Mouse (Mus musculus) MEL (cell line): ENCODE measurements at regions not wholly inside any gene's neighbourhood (a gene's known extent, or its start where the extent isn't known, plus 50 kb on each side); places are given as distances from the start of the nearest gene placed in this dataset.

ENCODE experiments used
- DNase-seq: peaks from one replicate; pipeline ENCODE4 v3.0.0; 2011; ENCODE audit warnings: low read depth, low spot score
- H3K27ac ChIP-seq: 2 replicates; pipeline ENCODE4 v1.5.1; 2012; ENCODE audit warnings: low read depth, mild to moderate bottlenecking, control low read depth, low read length, moderate library complexity; ENCODE audit not compliant: control insufficient read depth
- H3K27me3 ChIP-seq, 2 experiments: fragments of 150-350 bp in 1 of 2; sonication (generic) in 1 of 2; 2 replicates each; pipeline ENCODE4 v1.6.1; 2012; ENCODE audit warnings: low read length in 2 of 2, mild to moderate bottlenecking in 2 of 2, improper control_type of control experiment in 1 of 2, moderate library complexity in 1 of 2; ENCODE audit not compliant: insufficient read depth in 2 of 2, control insufficient read depth in 1 of 2
- H3K36me3 ChIP-seq, 2 experiments: 2 replicates each; pipeline ENCODE4 v1.6.1; 2012 to 2014; ENCODE audit warnings: low read length in 2 of 2, improper control_type of control experiment in 1 of 2, inconsistent platforms in 1 of 2, mild to moderate bottlenecking in 1 of 2; ENCODE audit not compliant: insufficient read depth in 2 of 2, control insufficient read depth in 1 of 2
- H3K4me1 ChIP-seq, 2 experiments: fragments of 150-350 bp in 1 of 2; sonication (generic) in 1 of 2; 2 replicates each; pipeline ENCODE4 v1.6.1; 2012; ENCODE audit warnings: low read length in 2 of 2, improper control_type of control experiment in 1 of 2, mild to moderate bottlenecking in 1 of 2; ENCODE audit not compliant: insufficient read depth in 2 of 2, control insufficient read depth in 1 of 2
- H3K4me3 ChIP-seq, 2 experiments: fragments of 150-350 bp in 1 of 2; sonication (generic) in 1 of 2; 2 replicates each; pipeline ENCODE4 v1.5.1; 2012; ENCODE audit warnings: low read depth in 2 of 2, low read length in 2 of 2, mild to moderate bottlenecking in 2 of 2, moderate library complexity in 2 of 2, control low read depth in 1 of 2, improper control_type of control experiment in 1 of 2; ENCODE audit not compliant: control insufficient read depth in 1 of 2, insufficient read depth in 1 of 2
- H3K79me2 ChIP-seq: 2 replicates; pipeline ENCODE4 v1.6.1; 2012; ENCODE audit warnings: mild to moderate bottlenecking, low read length, moderate library complexity; ENCODE audit not compliant: control insufficient read depth, poor library complexity, insufficient read depth
- H3K9ac ChIP-seq: 2 replicates; pipeline ENCODE4 v1.6.1; 2012; ENCODE audit warnings: low read depth, mild to moderate bottlenecking, control low read depth, low read length, moderate library complexity; ENCODE audit not compliant: control insufficient read depth, poor library complexity, severe bottlenecking
- H3K9me3 ChIP-seq: fragments of 150-350 bp; sonication (generic); replicated peaks from 2 replicates; pipeline ENCODE4 v1.6.1; 2012; ENCODE audit warnings: mild to moderate bottlenecking, low read length, improper control_type of control experiment, moderate library complexity; ENCODE audit not compliant: insufficient read depth
- BHLHE40 ChIP-seq: IDR thresholded peaks from 2 replicates; pipeline ENCODE4 v1.6.1; 2012; ENCODE audit warnings: low read depth, mild to moderate bottlenecking, inconsistent platforms, low read length, improper control_type of control experiment, borderline replicate concordance
- CHD1 ChIP-seq: IDR thresholded peaks from 2 replicates; pipeline ENCODE4 v1.6.1; 2012; ENCODE audit warnings: low read depth, mild to moderate bottlenecking, inconsistent platforms, low read length, improper control_type of control experiment
- CHD2 ChIP-seq: IDR thresholded peaks from 2 replicates; pipeline ENCODE4 v1.6.1; 2011; ENCODE audit warnings: low read length, improper control_type of control experiment
- CTCF ChIP-seq, 3 experiments: IDR thresholded peaks in 2 of 3; conservative IDR thresholded peaks in 1 of 3; 2 replicates each; pipeline ENCODE4 v1.5.1; 2011 to 2012; ENCODE audit warnings: low read length in 3 of 3, low read depth in 2 of 3, mild to moderate bottlenecking in 2 of 3, improper control_type of control experiment in 1 of 3, inconsistent platforms in 1 of 3, mixed read lengths in 1 of 3, moderate library complexity in 1 of 3; ENCODE audit not compliant: control insufficient read depth in 1 of 3, insufficient read depth in 1 of 3, poor library complexity in 1 of 3, severe bottlenecking in 1 of 3
- ELF1 ChIP-seq: IDR thresholded peaks from 2 replicates; pipeline ENCODE4 v1.6.1; 2014; ENCODE audit warnings: low read depth, mild to moderate bottlenecking, inconsistent platforms, low read length, improper control_type of control experiment, moderate library complexity
- EP300 ChIP-seq, 2 experiments: IDR thresholded peaks; 2 replicates each; pipeline ENCODE4 v1.6.1; 2011; ENCODE audit warnings: improper control_type of control experiment in 2 of 2, low read length in 2 of 2, low read depth in 1 of 2, mild to moderate bottlenecking in 1 of 2
- ETS1 ChIP-seq: IDR thresholded peaks from 2 replicates; pipeline ENCODE4 v1.6.1; 2012; ENCODE audit warnings: low read depth, mild to moderate bottlenecking, inconsistent platforms, low read length, improper control_type of control experiment, moderate library complexity
- GABPA ChIP-seq: IDR thresholded peaks from 2 replicates; pipeline ENCODE4 v1.6.1; 2012; ENCODE audit warnings: low read depth, mild to moderate bottlenecking, inconsistent platforms, low read length, improper control_type of control experiment, moderate library complexity
- HCFC1 ChIP-seq: IDR thresholded peaks from 2 replicates; pipeline ENCODE4 v1.6.1; 2012; ENCODE audit warnings: low read depth, mild to moderate bottlenecking, inconsistent platforms, low read length, improper control_type of control experiment, moderate library complexity
- MAFK ChIP-seq: IDR thresholded peaks from 2 replicates; pipeline ENCODE4 v1.6.1; 2011; ENCODE audit warnings: low read depth, mild to moderate bottlenecking, low read length, improper control_type of control experiment, borderline replicate concordance
- MAX ChIP-seq: IDR thresholded peaks from 2 replicates; pipeline ENCODE4 v1.6.1; 2011; ENCODE audit warnings: low read length, improper control_type of control experiment
- MAZ ChIP-seq: IDR thresholded peaks from 2 replicates; pipeline ENCODE4 v1.6.1; 2012; ENCODE audit warnings: low read depth, mild to moderate bottlenecking, inconsistent platforms, low read length, improper control_type of control experiment
- MEF2A ChIP-seq: IDR thresholded peaks from 2 replicates; pipeline ENCODE4 v1.6.1; 2014; ENCODE audit warnings: low read depth, mild to moderate bottlenecking, inconsistent platforms, low read length, improper control_type of control experiment; ENCODE audit not compliant: poor library complexity, insufficient replicate concordance, severe bottlenecking; ENCODE audit errors: extremely low read depth
- MXI1 ChIP-seq: IDR thresholded peaks from 2 replicates; pipeline ENCODE4 v1.6.1; 2011; ENCODE audit warnings: mild to moderate bottlenecking, low read depth, low read length, improper control_type of control experiment
- MYB ChIP-seq: IDR thresholded peaks from 2 replicates; pipeline ENCODE4 v1.6.1; 2011; ENCODE audit warnings: mild to moderate bottlenecking, low read depth, low read length, improper control_type of control experiment
- MYC ChIP-seq: IDR thresholded peaks from 2 replicates; pipeline ENCODE4 v1.6.1; 2011; ENCODE audit warnings: low read depth, mild to moderate bottlenecking, low read length, improper control_type of control experiment, moderate library complexity
- NRF1 ChIP-seq: IDR thresholded peaks from 2 replicates; pipeline ENCODE4 v1.6.1; 2014; ENCODE audit warnings: low read depth, mild to moderate bottlenecking, inconsistent platforms, low read length, improper control_type of control experiment, moderate library complexity; ENCODE audit not compliant: poor library complexity, insufficient read depth, severe bottlenecking
- POLR2A ChIP-seq, 2 experiments: IDR thresholded peaks; 2 replicates each; pipeline ENCODE4 v1.6.1; 2011 to 2012; ENCODE audit warnings: low read length in 2 of 2, mild to moderate bottlenecking in 2 of 2, control low read depth in 1 of 2, improper control_type of control experiment in 1 of 2, low read depth in 1 of 2, moderate library complexity in 1 of 2; ENCODE audit not compliant: control insufficient read depth in 1 of 2, insufficient read depth in 1 of 2, poor library complexity in 1 of 2
- POLR2AphosphoS2 ChIP-seq: IDR thresholded peaks from 2 replicates; pipeline ENCODE4 v1.6.1; 2011; ENCODE audit warnings: low read length, improper control_type of control experiment
- POLR2AphosphoS5 ChIP-seq: IDR thresholded peaks from 2 replicates; pipeline ENCODE4 v1.6.1; 2012; ENCODE audit warnings: low read depth, borderline replicate concordance, mild to moderate bottlenecking, inconsistent platforms, low read length, moderate library complexity, mixed read lengths
- RAD21 ChIP-seq: IDR thresholded peaks from 2 replicates; pipeline ENCODE4 v1.6.1; 2011; ENCODE audit warnings: mild to moderate bottlenecking, low read depth, low read length, improper control_type of control experiment
- RCOR1 ChIP-seq: IDR thresholded peaks from 2 replicates; pipeline ENCODE4 v1.6.1; 2012; ENCODE audit warnings: low read depth, mild to moderate bottlenecking, inconsistent platforms, low read length, improper control_type of control experiment
- SMC3 ChIP-seq: IDR thresholded peaks from 2 replicates; pipeline ENCODE4 v1.6.1; 2011; ENCODE audit warnings: low read depth, low read length, improper control_type of control experiment
- TAL1 ChIP-seq: IDR thresholded peaks from 2 replicates; pipeline ENCODE4 v1.6.1; 2012; ENCODE audit warnings: mild to moderate bottlenecking, inconsistent platforms, low read length, moderate library complexity, mixed read lengths
- TBP ChIP-seq: IDR thresholded peaks from 2 replicates; pipeline ENCODE4 v1.8.0; 2011; ENCODE audit warnings: low read depth, low read length, improper control_type of control experiment
- USF1 ChIP-seq: IDR thresholded peaks from 2 replicates; pipeline ENCODE4 v1.6.1; 2014; ENCODE audit warnings: low read depth, mild to moderate bottlenecking, inconsistent platforms, low read length, improper control_type of control experiment, moderate library complexity
- ZKSCAN1 ChIP-seq: IDR thresholded peaks from 2 replicates; pipeline ENCODE4 v1.6.1; 2012; ENCODE audit warnings: low read depth, mild to moderate bottlenecking, inconsistent platforms, low read length, improper control_type of control experiment, moderate library complexity
- ZNF384 ChIP-seq: IDR thresholded peaks from 2 replicates; pipeline ENCODE4 v1.6.1; 2012; ENCODE audit warnings: low read depth, mild to moderate bottlenecking, inconsistent platforms, low read length, improper control_type of control experiment

- H3K9me3 ChIP-seq = no peaks in the 10 kb centered on the region
- no peaks in the 10 kb centered on the region for H3K36me3 ChIP-seq
- no peak for TF ChIP-seq RAD21
- no peak for TF ChIP-seq CTCF (IDR thresholded peaks at IDR 0.05 in 2 of 3, conservative IDR thresholded peaks at IDR 0.05 in 1 of 3; ENCODE audit: control insufficient read depth in 1 of 3, insufficient read depth in 1 of 3, low read depth in 2 of 3, low read length in 3 of 3, poor library complexity in 1 of 3, severe bottlenecking in 1 of 3)
- no peak for TF ChIP-seq BHLHE40
- no peak for TF ChIP-seq MEF2A
- TF ChIP-seq POLR2AphosphoS5 = no peak
- no peak for TF ChIP-seq MXI1
- no peak for TF ChIP-seq EP300 (IDR thresholded peaks at IDR 0.05; ENCODE audit: low read depth in 1 of 2, low read length in 2 of 2)
- no peak for TF ChIP-seq ETS1
- TF ChIP-seq SMC3 = no peak
- TF ChIP-seq HCFC1 = no peak
- no peak for TF ChIP-seq CHD1
- TF ChIP-seq ZKSCAN1 = no peak
- no peak for TF ChIP-seq CHD2
- no peak for TF ChIP-seq MAX
- no peak for TF ChIP-seq MAZ
- TF ChIP-seq ELF1 = no peak
- TF ChIP-seq MYB = no peak
- TF ChIP-seq ZNF384 = no peak
- TF ChIP-seq TAL1 = no peak
- H3K27me3 ChIP-seq = no peaks in the 10 kb centered on the region
- H3K27ac ChIP-seq = no peak overlapping the region
- no peak overlapping the region for H3K9ac ChIP-seq
- no peaks in the 10 kb centered on the region for H3K4me1 ChIP-seq
- H3K4me3 ChIP-seq = no peak overlapping the region
- DNase-seq = no peak
- no peaks in the 10 kb centered on the region for H3K79me2 ChIP-seq
Measured at GRCm38 (mm10) chr5:132796061-132796460, 252.9 kb upstream of the Auts2 start.

DNA sequence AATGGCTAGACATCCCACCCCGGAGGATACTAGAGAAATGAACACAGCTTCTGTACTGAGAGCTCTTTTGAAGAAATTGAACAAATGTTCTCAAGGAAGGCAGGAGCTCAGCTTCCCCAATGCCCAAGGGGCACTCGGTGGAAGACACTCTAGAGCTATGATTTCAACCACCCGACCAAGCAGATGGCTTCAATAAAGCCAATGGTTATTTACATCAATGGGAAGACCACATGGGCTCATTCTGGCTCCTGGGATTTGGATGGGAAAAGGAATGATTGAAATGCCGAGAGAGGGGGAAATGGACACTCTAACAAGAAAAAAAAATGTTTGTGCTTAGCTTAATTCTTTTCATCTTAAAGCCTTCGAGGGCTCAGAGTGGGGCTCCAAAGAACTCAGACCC, 249.3 kb upstream of the Auts2 start:
- no peak overlapping the region for H3K27ac ChIP-seq
- H3K9ac ChIP-seq = no peak overlapping the region
- no peak for DNase-seq
- H3K4me1 ChIP-seq = no peaks in the 10 kb centered on the region
- no peaks in the 10 kb centered on the region for H3K79me2 ChIP-seq
- no peaks in the 10 kb centered on the region for H3K27me3 ChIP-seq
- no peaks in the 10 kb centered on the region for H3K36me3 ChIP-seq
- no peaks in the 10 kb centered on the region for H3K9me3 ChIP-seq
- no peak for TF ChIP-seq MAX
- TF ChIP-seq HCFC1 = no peak
- TF ChIP-seq MAZ = no peak
- no peak for TF ChIP-seq GABPA
- TF ChIP-seq POLR2A (IDR thresholded peaks at IDR 0.05; ENCODE audit: control insufficient read depth in 1 of 2, insufficient read depth in 1 of 2, low read depth in 1 of 2, low read length in 2 of 2, poor library complexity in 1 of 2) = no peak
- TF ChIP-seq MEF2A = no peak
- TF ChIP-seq TBP = no peak
- TF ChIP-seq ZKSCAN1 = no peak
- no peak for TF ChIP-seq MAFK
- TF ChIP-seq USF1 = no peak
- TF ChIP-seq POLR2AphosphoS2 = no peak
- no peak for TF ChIP-seq RAD21
- TF ChIP-seq MYC = no peak
- no peak for TF ChIP-seq RCOR1
- TF ChIP-seq MXI1 = no peak
- no peak for TF ChIP-seq SMC3
- no peak for TF ChIP-seq NRF1
- H3K4me3 ChIP-seq = no peak overlapping the region
